Mouse (Mus musculus): ENCODE measurements around the gene Spindoc. TPM values are rescaled to one million over a fixed set of nuclear protein-coding genes. Genes with fewer than 3 reads are reported as not detected.
"Not testable (repeated sequence)": the region's sequence is repeated elsewhere in the genome, so short reads cannot be mapped to it uniquely, and the experiment has no call there.

The Spindoc gene
- polyA plus RNA-seq, 1 experiment from 2014 or later = 44.5 TPM

GRCm38 (mm10) chr19:7417911-7418849 lies 35.4 kb upstream of the Spindoc start:
- Histone ChIP-seq H3K4me1 (peaks cover 64% of the 10 kb centered on the region), H3K9me3 (no peaks in the 10 kb centered on the region), H3K36me3 (replicated peaks) (peaks cover 38% of the 10 kb centered on the region), H3K4me3 (peak overlapping the region; percentile 91), H3K27ac (replicated peaks) (peak overlapping the region; percentile 99), H3K27me3 (replicated peaks; ENCODE audit: low read depth, poor library complexity, severe bottlenecking) (peaks cover 39% of the 10 kb centered on the region)
- peak; percentile 90 for DNase-seq (ENCODE audit: low spot score)
- whole genome bisulfite sequencing = under 1% methylated on average over 59 of the region's 59 CpGs

GRCm38 (mm10) chr19:7416834-7417735 lies 34.3 kb upstream of the Spindoc start, which contains the start of gene 2700081O15Rik:
Gene 2700081O15Rik, plus strand, starts transcription at chr19:7417625.
- Histone ChIP-seq H3K4me3 (peak within 1 kb of the TSS; percentile 91), H3K9me3 (no peaks in the 10 kb centered on the region), H3K27me3 (replicated peaks; ENCODE audit: low read depth, poor library complexity, severe bottlenecking) (peaks cover 30% of the 10 kb centered on the region), H3K4me1 (peaks cover 57% of the 10 kb centered on the region), H3K27ac (replicated peaks) (peak within 1 kb of the TSS; percentile 99), H3K36me3 (replicated peaks) (peaks cover 27% of the 10 kb centered on the region)
- 1% methylated on average over 107 of the region's 107 CpGs for WGBS
- DNase-seq (ENCODE audit: low spot score) = peak; percentile 88

DNA sequence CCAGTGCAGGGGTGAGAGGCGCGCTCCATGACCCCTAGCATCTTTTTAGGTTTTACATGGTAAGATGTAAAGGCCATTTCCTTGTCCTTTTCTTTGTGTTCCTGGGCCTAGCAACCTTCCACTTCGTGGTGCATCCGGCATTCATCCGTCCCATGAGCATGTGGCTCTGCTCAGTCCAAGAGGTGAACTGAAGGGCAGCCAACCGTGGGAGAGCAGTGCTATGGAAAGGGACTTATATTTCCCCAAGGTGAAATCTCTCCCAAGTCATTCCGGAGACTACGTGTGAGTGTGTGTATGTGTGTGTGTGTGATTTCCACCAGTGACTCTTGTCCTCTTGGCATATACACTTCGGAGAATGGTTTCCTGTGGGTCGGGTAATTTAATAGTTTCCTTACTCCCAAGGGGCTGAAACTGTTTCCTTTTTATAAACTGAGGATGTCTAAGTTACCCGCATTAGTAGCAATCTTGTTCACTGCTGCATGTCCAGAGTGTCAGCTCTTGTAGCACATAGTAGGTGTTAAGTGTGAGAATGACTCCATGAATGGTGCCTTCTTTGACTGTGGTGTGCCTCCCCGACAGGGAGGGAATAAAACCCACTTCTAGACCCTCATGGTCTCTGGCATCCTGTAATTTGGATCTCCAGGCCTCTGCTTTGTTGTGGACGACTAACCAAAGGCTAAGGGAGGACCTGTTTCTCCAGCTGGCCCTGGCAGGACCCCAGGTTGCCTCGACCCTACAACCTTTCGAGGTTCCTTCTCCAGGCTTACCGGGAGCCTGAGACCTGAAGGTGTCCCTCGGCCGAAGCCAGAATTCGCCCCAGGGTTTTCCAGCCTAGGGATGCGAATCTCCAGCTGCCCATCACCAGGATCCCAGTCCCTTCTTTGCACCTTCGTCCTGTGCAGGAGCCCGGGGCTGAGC lies 33.4 kb upstream of the Spindoc start:
- peaks cover 48% of the 10 kb centered on the region for H3K4me1 ChIP-seq
- peak overlapping the region; percentile 99 for H3K27ac ChIP-seq (replicated peaks)
- peak overlapping the region; percentile 91 for H3K4me3 ChIP-seq
- H3K9me3 ChIP-seq = no peaks in the 10 kb centered on the region
- H3K36me3 ChIP-seq (replicated peaks) = peaks cover 18% of the 10 kb centered on the region
- 27% methylated on average over 22 of the region's 22 CpGs for WGBS
- H3K27me3 ChIP-seq (replicated peaks; ENCODE audit: low read depth, poor library complexity, severe bottlenecking) = peaks cover 26% of the 10 kb centered on the region
- DNase-seq (ENCODE audit: low spot score) = peak; percentile 24

GRCm38 (mm10) chr19:7412361-7412760 lies 29.6 kb upstream of the Spindoc start:
- no peak for DNase-seq (ENCODE audit: low spot score)
- WGBS = 59% methylated on average over 2 of the region's 2 CpGs
- H3K27me3 ChIP-seq (replicated peaks; ENCODE audit: low read depth, poor library complexity, severe bottlenecking) = peaks cover 14% of the 10 kb centered on the region; the same call in 1 of the 2 replicates
- H3K27ac ChIP-seq (replicated peaks) = no peak overlapping the region
- peaks cover 21% of the 10 kb centered on the region for H3K4me1 ChIP-seq
- H3K36me3 ChIP-seq (replicated peaks) = no peaks in the 10 kb centered on the region
- 0 out of 2 replicates have a peak, but pooled peaks cover 5% of the 10 kb centered on the region for H3K9me3 ChIP-seq
- H3K4me3 ChIP-seq = no peak overlapping the region

DNA sequence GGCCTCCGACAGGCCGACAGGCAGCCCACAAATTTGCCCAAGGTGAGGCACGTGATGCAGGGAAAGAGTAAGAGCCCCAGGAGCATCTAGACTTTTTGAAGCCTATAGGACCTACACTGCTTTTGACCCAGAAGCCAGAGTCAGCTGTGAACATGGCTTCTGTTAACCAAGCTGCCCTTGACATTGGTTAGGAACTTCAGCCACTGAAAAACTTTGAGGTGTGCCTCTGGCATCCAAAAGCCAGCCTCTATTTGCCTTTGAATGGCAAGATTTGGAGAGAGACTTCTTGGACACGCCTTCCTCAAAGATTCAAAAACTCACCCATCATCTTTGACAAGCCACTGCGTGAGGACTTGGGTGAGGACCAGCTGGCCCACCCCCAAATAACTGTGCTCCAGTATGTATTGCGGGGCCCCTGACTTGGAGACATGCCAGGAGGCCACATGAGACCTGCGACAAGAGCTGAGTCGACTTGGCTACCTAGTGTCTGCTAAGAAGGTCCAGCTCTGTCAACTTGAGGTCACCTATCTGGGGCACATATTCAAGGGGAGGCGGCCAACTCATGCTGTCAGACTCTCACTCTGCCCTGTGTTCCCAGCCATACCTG lies 21.9 kb upstream of the Spindoc start:
- no peak for DNase-seq (ENCODE audit: low spot score)
- Histone ChIP-seq H3K4me3 (no peak overlapping the region), H3K27me3 (replicated peaks; ENCODE audit: low read depth, poor library complexity, severe bottlenecking) (peaks cover 10% of the 10 kb centered on the region), H3K27ac (replicated peaks) (no peak overlapping the region), H3K36me3 (replicated peaks) (no peaks in the 10 kb centered on the region), H3K9me3 (0 out of 2 replicates have a peak, but pooled peaks cover 5% of the 10 kb centered on the region), H3K4me1 (no peaks in the 10 kb centered on the region)
- 87% methylated on average over 9 of the region's 9 CpGs for WGBS

DNA sequence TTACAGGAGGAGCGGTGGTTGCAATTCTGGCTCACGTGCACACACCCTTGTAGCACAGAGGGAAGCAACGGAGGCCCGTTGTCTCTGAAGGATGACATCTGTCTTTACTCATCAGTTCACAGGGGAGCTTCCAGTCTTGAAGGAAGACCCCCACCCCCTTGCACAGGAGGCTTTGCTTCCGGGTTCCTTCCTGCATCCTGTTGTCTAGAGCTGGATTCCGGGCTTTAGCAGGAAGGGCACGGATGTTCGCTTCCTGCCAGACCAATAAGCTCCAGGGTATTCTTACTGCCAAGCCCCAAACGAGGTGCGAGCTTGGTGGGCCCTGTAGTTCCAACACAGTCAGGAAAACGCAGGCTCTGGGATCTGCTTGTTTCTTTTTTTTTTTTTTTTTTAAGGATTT lies 17.8 kb upstream of the Spindoc start:
- Histone ChIP-seq H3K9me3 (no peaks in the 10 kb centered on the region), H3K36me3 (replicated peaks) (no peaks in the 10 kb centered on the region), H3K27ac (replicated peaks) (no peak overlapping the region), H3K4me3 (no peak overlapping the region), H3K4me1 (no peaks in the 10 kb centered on the region), H3K27me3 (replicated peaks; ENCODE audit: low read depth, poor library complexity, severe bottlenecking) (peaks cover 20% of the 10 kb centered on the region)
- DNase-seq (ENCODE audit: low spot score) = peak; percentile 34
- WGBS = 65% methylated on average over 11 of the region's 11 CpGs

GRCm38 (mm10) chr19:7398898-7399297 lies 16.1 kb upstream of the Spindoc start:
- H3K4me3 ChIP-seq; H3K4me1 ChIP-seq; H3K36me3 ChIP-seq (replicated peaks); H3K9me3 ChIP-seq; DNase-seq (ENCODE audit: low spot score); H3K27ac ChIP-seq (replicated peaks): not testable (repeated sequence)
- 42% methylated on average over 24 of the region's 24 CpGs for WGBS
- H3K27me3 ChIP-seq (replicated peaks; ENCODE audit: low read depth, poor library complexity, severe bottlenecking) = peaks cover 20% of the 10 kb centered on the region

- H3K9me3 ChIP-seq; H3K27ac ChIP-seq (replicated peaks); H3K4me3 ChIP-seq; H3K4me1 ChIP-seq; DNase-seq (ENCODE audit: low spot score); H3K36me3 ChIP-seq (replicated peaks): not testable (repeated sequence)
- 81% methylated on average over 10 of the region's 10 CpGs for WGBS
- H3K27me3 ChIP-seq (replicated peaks; ENCODE audit: low read depth, poor library complexity, severe bottlenecking) = peaks cover 20% of the 10 kb centered on the region
Measured at GRCm38 (mm10) chr19:7396867-7397826, 14.4 kb upstream of the Spindoc start.

DNA sequence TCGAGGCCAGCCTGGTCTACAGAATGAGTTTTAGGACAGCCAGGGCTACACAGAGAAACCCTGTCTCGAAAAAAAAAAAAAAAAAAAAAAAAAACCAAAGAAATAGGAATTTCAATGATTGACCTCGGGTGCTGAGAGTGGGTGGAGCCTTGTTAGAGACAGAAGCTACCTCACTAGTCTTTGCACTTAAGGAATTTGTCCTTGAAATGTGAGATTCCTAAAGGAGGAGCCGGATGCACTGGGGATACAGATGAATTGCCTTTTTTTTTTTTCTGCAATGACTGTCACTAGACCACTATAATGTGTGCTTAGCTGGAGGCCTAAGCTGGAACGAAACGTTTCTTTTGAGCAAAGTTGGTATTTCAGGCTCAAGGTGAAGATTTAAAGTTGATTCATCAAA lies 5.7 kb upstream of the Spindoc start:
- DNase-seq (ENCODE audit: low spot score) = no peak
- Histone ChIP-seq H3K4me1 (peaks cover 10% of the 10 kb centered on the region), H3K9me3 (peaks cover 16% of the 10 kb centered on the region; the same call in 1 of the 2 replicates), H3K36me3 (replicated peaks) (peaks cover 4% of the 10 kb centered on the region), H3K4me3 (no peak overlapping the region), H3K27me3 (replicated peaks; ENCODE audit: low read depth, poor library complexity, severe bottlenecking) (no peaks in the 10 kb centered on the region), H3K27ac (replicated peaks) (no peak overlapping the region)
- WGBS = 85% methylated on average over 6 of the region's 6 CpGs

- no peaks in the 10 kb centered on the region for H3K27me3 ChIP-seq (replicated peaks; ENCODE audit: low read depth, poor library complexity, severe bottlenecking)
- H3K4me3 ChIP-seq = no peak overlapping the region
- peaks cover 4% of the 10 kb centered on the region for H3K36me3 ChIP-seq (replicated peaks)
- H3K4me1 ChIP-seq = peaks cover 27% of the 10 kb centered on the region
- H3K9me3 ChIP-seq = peaks cover 13% of the 10 kb centered on the region; the same call in 1 of the 2 replicates
- H3K27ac ChIP-seq (replicated peaks) = no peak overlapping the region
- 59% methylated on average over 2 of the region's 2 CpGs for WGBS
- DNase-seq (ENCODE audit: low spot score) = no peak
Measured at GRCm38 (mm10) chr19:7386042-7386441, 3.2 kb upstream of the Spindoc start.

Data from embryonic facial prominence, embryonic 10.5 days (tissue).